Mouse (Mus musculus): ENCODE measurements around the gene Pygl.
"Not testable (repeated sequence)": the region's sequence is repeated elsewhere in the genome, so short reads cannot be mapped to it uniquely, and the experiment has no call there.

Gene Pygl

GRCm38 (mm10) chr12:70232020-70232544 lies 794 bp upstream of the Pygl start:
- in situ Hi-C loops (cut with MboI; ENCODE audit: unreplicated experiment in 2 of 2): loop anchor here (5.0 to 25.0 kb wide), 7 partner anchors 157 to 683 kb away; no protein-coding TSS in a partner anchor

GRCm38 (mm10) chr12:70228155-70228554 lies 3.1 kb downstream of the Pygl start:
- in situ Hi-C loops (cut with MboI; ENCODE audit: unreplicated experiment in 2 of 2): loop anchor here in 1 of 2 experiments (25.0 kb wide), 1 partner anchor 466 kb away; no protein-coding TSS in a partner anchor

GRCm38 (mm10) chr12:70227121-70227932 lies 4.0 kb downstream of the Pygl start:
- in situ Hi-C loops (cut with MboI; ENCODE audit: unreplicated experiment in 2 of 2): loop anchor here in 1 of 2 experiments (25.0 kb wide), 1 partner anchor 465 kb away; no protein-coding TSS in a partner anchor

- in situ Hi-C loops (cut with MboI; ENCODE audit: unreplicated experiment in 2 of 2): loop anchor here in 1 of 2 experiments (25.0 kb wide), 1 partner anchor 464 kb away; no protein-coding TSS in a partner anchor
Observed at GRCm38 (mm10) chr12:70226655-70227054, 4.6 kb downstream of the Pygl start.

- in situ Hi-C loops (cut with MboI; ENCODE audit: unreplicated experiment in 2 of 2): no loop called here
Observed at GRCm38 (mm10) chr12:70223331-70223730, 8.0 kb downstream of the Pygl start.

- in situ Hi-C loops (cut with MboI; ENCODE audit: unreplicated experiment in 2 of 2): no loop called here
Observed at GRCm38 (mm10) chr12:70221425-70221824, 9.9 kb downstream of the Pygl start.

- in situ Hi-C loops (cut with MboI; ENCODE audit: unreplicated experiment in 2 of 2): no loop called here
Observed at GRCm38 (mm10) chr12:70218795-70219540, 12.3 kb downstream of the Pygl start.

- in situ Hi-C loops (cut with MboI; ENCODE audit: unreplicated experiment in 2 of 2): no loop called here
Observed at GRCm38 (mm10) chr12:70216229-70216800, 15.0 kb downstream of the Pygl start.

GRCm38 (mm10) chr12:70214281-70214680 lies 17.0 kb downstream of the Pygl start:
- in situ Hi-C loops (cut with MboI; ENCODE audit: unreplicated experiment in 2 of 2): no loop called here

GRCm38 (mm10) chr12:70213601-70214000 lies 17.7 kb downstream of the Pygl start:
- in situ Hi-C loops (cut with MboI; ENCODE audit: unreplicated experiment in 2 of 2): no loop called here

GRCm38 (mm10) chr12:70212501-70212900 lies 18.8 kb downstream of the Pygl start:
- in situ Hi-C loops (cut with MboI; ENCODE audit: unreplicated experiment in 2 of 2): no loop called here

- in situ Hi-C loops (cut with MboI; ENCODE audit: unreplicated experiment in 2 of 2): no loop called here
Observed at GRCm38 (mm10) chr12:70208214-70208613, 23.1 kb downstream of the Pygl start.

- in situ Hi-C loops (cut with MboI; ENCODE audit: unreplicated experiment in 2 of 2): no loop called here
Observed at GRCm38 (mm10) chr12:70204433-70204832, 26.9 kb downstream of the Pygl start.

- in situ Hi-C loops (cut with MboI; ENCODE audit: unreplicated experiment in 2 of 2): no loop called here
Observed at GRCm38 (mm10) chr12:70201926-70202529, 29.3 kb downstream of the Pygl start.

- in situ Hi-C loops (cut with MboI; ENCODE audit: unreplicated experiment in 2 of 2): no loop called here
Observed at GRCm38 (mm10) chr12:70196341-70196740, 34.9 kb downstream of the Pygl start.

GRCm38 (mm10) chr12:70195426-70195825 lies 35.9 kb downstream of the Pygl start:
- in situ Hi-C loops (cut with MboI; ENCODE audit: unreplicated experiment in 2 of 2): no loop called here

- in situ Hi-C loops (cut with MboI; ENCODE audit: unreplicated experiment in 2 of 2): no loop called here
Observed at GRCm38 (mm10) chr12:70192267-70192727, 39.0 kb downstream of the Pygl start.

GRCm38 (mm10) chr12:70184173-70184783 lies 47.0 kb downstream of the Pygl start:
- in situ Hi-C loops (cut with MboI; ENCODE audit: unreplicated experiment in 2 of 2): no loop called here

- in situ Hi-C loops (cut with MboI; ENCODE audit: unreplicated experiment in 2 of 2): not testable (repeated sequence)
Observed at GRCm38 (mm10) chr12:70183507-70183906, 47.8 kb downstream of the Pygl start.

- in situ Hi-C loops (cut with MboI; ENCODE audit: unreplicated experiment in 2 of 2): no loop called here
Observed at GRCm38 (mm10) chr12:70169969-70170368, 61.3 kb downstream of the Pygl start.

Data from v-Abl transformed pro-B cells (cell line).